Mouse (Mus musculus): ENCODE results near the gene Phc3. TPM values are rescaled to one million over a fixed set of nuclear protein-coding genes. Genes with fewer than 3 reads are reported as not detected.
A peak's percentile ranks its signal among the peaks of the same experiment; 100 is the strongest.

Phc3 gene
- polyA plus RNA-seq, 1 experiment from 2014 or later = 8.8 TPM

GRCm38 (mm10) chr3:30999401-31000017 is 30.3 kb upstream of the Phc3 start:
- ATAC-seq (replicated peaks; ENCODE audit: low FRiP score, low TSS enrichment, low read depth) (no peak), DNase-seq (ENCODE audit: low spot score) (peak; percentile 73)
- Histone ChIP-seq H3K9me3 (ENCODE audit: control insufficient read depth, low read length) (no peaks in the 10 kb centered on the region), H3K36me3 (ENCODE audit: control insufficient read depth, insufficient read depth, low read length) (no peaks in the 10 kb centered on the region), H3K27me3 (replicated peaks; ENCODE audit: control insufficient read depth, insufficient read depth, low read length) (no peaks in the 10 kb centered on the region), H3K27ac (ENCODE audit: low read depth) (peak overlapping the region; percentile 78), H3K4me2 (ENCODE audit: low read length) (peak overlapping the region; percentile 30), H3K9ac (ENCODE audit: low read length) (no peak overlapping the region), H3K4me1 (replicated peaks; ENCODE audit: control insufficient read depth, insufficient read depth, low read length) (peaks cover 28% of the 10 kb centered on the region), H3K4me3 (ENCODE audit: low read depth, low read length) (no peak overlapping the region)
- whole genome bisulfite sequencing = 30% methylated on average over 10 of the region's 10 CpGs

DNA sequence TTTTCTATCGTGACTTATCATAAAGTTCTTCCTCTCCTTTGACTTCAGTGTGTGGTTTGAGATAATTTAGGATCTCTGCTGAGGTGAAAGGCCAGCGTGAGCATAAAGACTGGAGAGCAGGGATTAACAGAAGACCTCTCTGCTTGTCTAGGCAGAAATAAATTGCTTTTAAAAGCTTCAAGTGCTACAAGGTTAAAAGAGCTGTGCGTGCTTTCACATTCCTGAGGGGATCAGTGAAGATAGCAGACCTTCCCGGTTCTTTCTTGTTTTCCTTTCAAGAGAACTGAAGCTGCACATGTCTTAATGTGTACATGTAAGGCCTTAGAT is 27.4 kb upstream of the Phc3 start:
- H3K27me3 ChIP-seq (replicated peaks; ENCODE audit: control insufficient read depth, insufficient read depth, low read length) = no peaks in the 10 kb centered on the region
- H3K9me3 ChIP-seq (ENCODE audit: control insufficient read depth, low read length) = no peaks in the 10 kb centered on the region
- peaks cover 28% of the 10 kb centered on the region for H3K4me1 ChIP-seq (replicated peaks; ENCODE audit: control insufficient read depth, insufficient read depth, low read length)
- H3K9ac ChIP-seq (ENCODE audit: low read length) = peak overlapping the region; percentile 82
- 4% methylated on average over 4 of the region's 4 CpGs for WGBS
- ATAC-seq (replicated peaks; ENCODE audit: low FRiP score, low TSS enrichment, low read depth) (no peak), DNase-seq (ENCODE audit: low spot score) (peak; percentile 50)
- peak overlapping the region; percentile 86 for H3K4me2 ChIP-seq (ENCODE audit: low read length)
- H3K36me3 ChIP-seq (ENCODE audit: control insufficient read depth, insufficient read depth, low read length) = no peaks in the 10 kb centered on the region
- peak overlapping the region; percentile 66; the same call in 1 of the 2 replicates for H3K27ac ChIP-seq (ENCODE audit: low read depth)
- peak overlapping the region; percentile 81 for H3K4me3 ChIP-seq (ENCODE audit: low read depth, low read length)

DNA sequence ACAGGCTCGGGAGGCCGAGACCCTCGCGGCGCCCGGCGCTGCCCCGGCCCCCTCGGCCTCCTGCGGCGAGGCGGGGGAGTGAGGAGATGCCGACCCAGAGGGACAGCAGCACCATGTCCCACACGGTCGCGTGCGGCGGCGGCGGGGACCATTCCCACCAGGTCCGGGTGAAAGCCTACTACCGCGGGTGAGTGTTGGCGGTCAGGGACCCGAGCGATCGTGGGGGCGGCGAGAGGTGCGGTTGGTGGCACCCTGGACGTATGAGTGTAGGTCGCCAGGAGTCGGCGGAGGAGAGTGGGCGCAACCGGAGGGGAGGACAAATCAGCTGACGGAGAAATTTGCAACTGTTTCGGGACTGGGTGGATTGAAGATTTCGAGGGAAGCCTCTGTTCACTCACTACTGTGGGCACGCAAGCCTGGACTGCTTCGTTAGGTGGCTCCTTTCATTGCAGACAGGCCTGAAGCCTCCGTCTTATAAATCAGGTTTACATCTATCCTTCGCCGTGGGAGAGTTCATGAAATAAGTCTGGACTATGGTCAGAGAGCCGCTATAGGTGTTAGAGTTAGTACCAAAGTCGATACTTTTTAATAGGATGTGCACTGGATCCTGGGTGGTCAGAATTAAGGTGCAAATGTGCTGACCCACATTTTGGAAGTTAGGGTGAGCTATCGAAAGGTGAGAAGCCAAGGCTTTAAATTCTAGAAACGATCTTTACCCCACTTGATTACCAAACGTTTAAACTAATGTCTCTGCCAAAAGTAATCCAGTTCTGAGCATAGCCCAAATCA is 26.9 kb upstream of the Phc3 start:
- peak overlapping the region; percentile 66 for H3K27ac ChIP-seq (ENCODE audit: low read depth)
- peak overlapping the region; percentile 81 for H3K4me3 ChIP-seq (ENCODE audit: low read depth, low read length)
- peak overlapping the region; percentile 86 for H3K4me2 ChIP-seq (ENCODE audit: low read length)
- peak overlapping the region; percentile 82 for H3K9ac ChIP-seq (ENCODE audit: low read length)
- H3K9me3 ChIP-seq (ENCODE audit: control insufficient read depth, low read length) = no peaks in the 10 kb centered on the region
- under 1% methylated on average over 49 of the region's 49 CpGs for WGBS
- no peaks in the 10 kb centered on the region for H3K36me3 ChIP-seq (ENCODE audit: control insufficient read depth, insufficient read depth, low read length)
- H3K4me1 ChIP-seq (replicated peaks; ENCODE audit: control insufficient read depth, insufficient read depth, low read length) = peaks cover 28% of the 10 kb centered on the region
- H3K27me3 ChIP-seq (replicated peaks; ENCODE audit: control insufficient read depth, insufficient read depth, low read length) = no peaks in the 10 kb centered on the region
- ATAC-seq (replicated peaks; ENCODE audit: low FRiP score, low TSS enrichment, low read depth) (no peak; the same call in 1 of the 2 replicates), DNase-seq (ENCODE audit: low spot score) (peak; percentile 85)

DNA sequence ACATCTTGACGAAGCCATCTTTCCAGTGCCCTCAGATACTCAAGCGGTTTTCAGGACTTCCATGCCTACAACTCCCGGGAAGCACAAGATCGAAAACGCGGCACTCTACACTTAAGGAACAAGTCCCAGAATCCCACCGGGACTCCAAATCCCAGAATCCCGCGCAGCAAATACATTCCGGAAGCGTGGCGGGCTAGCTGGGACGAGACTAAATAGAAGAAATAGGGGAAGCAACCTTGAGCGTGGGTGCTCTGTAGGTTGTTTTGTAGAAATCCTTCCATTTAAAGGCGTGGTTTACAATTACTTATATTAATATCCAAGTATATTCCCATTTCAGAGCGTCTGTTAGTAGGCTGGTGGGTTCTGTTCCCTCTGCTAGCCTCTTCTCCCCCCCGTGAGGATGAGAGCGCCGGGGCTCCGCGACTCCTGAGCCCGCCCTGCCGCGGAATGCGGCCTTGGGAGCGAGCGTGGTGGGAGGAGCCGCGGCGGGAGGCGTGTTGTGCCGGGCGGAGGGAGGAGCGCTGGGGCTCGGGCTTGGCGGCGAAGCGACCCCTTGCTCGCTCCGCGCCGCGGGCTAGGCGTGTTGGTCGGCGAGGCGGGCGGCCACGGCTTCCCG is 26.2 kb upstream of the Phc3 start, which contains the start of gene Prkci:
Gene Prkci, plus strand, starts transcription at position 465 of the 616 bp plus-strand sequence.
- peak; percentile 97 for ATAC-seq (replicated peaks; ENCODE audit: low FRiP score, low TSS enrichment, low read depth)

DNA sequence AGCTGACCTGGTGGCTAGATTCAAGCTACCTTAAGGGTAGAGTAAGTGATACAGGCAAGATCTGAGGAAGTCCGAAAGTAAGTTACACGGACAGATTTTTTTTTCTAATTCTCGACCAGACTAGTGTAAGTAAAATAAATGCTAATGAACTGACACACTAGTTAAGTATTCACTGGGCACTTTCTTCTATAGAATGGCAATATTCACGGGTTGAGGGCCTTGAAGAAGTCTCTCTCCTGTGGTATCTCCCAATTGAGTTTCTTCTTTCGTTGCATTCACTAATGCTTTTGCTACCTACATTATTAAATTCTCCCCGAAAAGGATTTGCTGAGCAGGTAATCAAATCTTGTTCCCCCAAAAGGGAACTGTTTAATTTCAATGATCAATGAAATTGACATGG is 25.6 kb upstream of the Phc3 start:
- Histone ChIP-seq H3K27me3 (replicated peaks; ENCODE audit: control insufficient read depth, insufficient read depth, low read length) (no peaks in the 10 kb centered on the region), H3K27ac (ENCODE audit: low read depth) (peak overlapping the region; percentile 66), H3K9ac (ENCODE audit: low read length) (peak overlapping the region; percentile 82), H3K4me1 (replicated peaks; ENCODE audit: control insufficient read depth, insufficient read depth, low read length) (peaks cover 21% of the 10 kb centered on the region), H3K4me3 (ENCODE audit: low read depth, low read length) (peak overlapping the region; percentile 81), H3K9me3 (ENCODE audit: control insufficient read depth, low read length) (no peaks in the 10 kb centered on the region), H3K36me3 (ENCODE audit: control insufficient read depth, insufficient read depth, low read length) (no peaks in the 10 kb centered on the region), H3K4me2 (ENCODE audit: low read length) (peak overlapping the region; percentile 86)
- WGBS = 20% methylated on average over 6 of the region's 6 CpGs
- DNase-seq (ENCODE audit: low spot score) = no peak
- no peak for ATAC-seq (replicated peaks; ENCODE audit: low FRiP score, low TSS enrichment, low read depth)

More for the DNA sequence above, 26.2 kb upstream of the Phc3 start, which contains the start of gene Prkci:
- peak within 1 kb of the TSS; percentile 82 for H3K9ac ChIP-seq (ENCODE audit: low read length)
- no peaks in the 10 kb centered on the region for H3K36me3 ChIP-seq (ENCODE audit: control insufficient read depth, insufficient read depth, low read length)
- peak within 1 kb of the TSS; percentile 86 for H3K4me2 ChIP-seq (ENCODE audit: low read length)
- H3K4me3 ChIP-seq (ENCODE audit: low read depth, low read length) = peak within 1 kb of the TSS; percentile 81
- no peaks in the 10 kb centered on the region for H3K27me3 ChIP-seq (replicated peaks; ENCODE audit: control insufficient read depth, insufficient read depth, low read length)
- no peaks in the 10 kb centered on the region for H3K9me3 ChIP-seq (ENCODE audit: control insufficient read depth, low read length)
- H3K27ac ChIP-seq (ENCODE audit: low read depth) = peak within 1 kb of the TSS; percentile 66
- peak; percentile 92 for DNase-seq (ENCODE audit: low spot score)
- H3K4me1 ChIP-seq (replicated peaks; ENCODE audit: control insufficient read depth, insufficient read depth, low read length) = peaks cover 26% of the 10 kb centered on the region
- WGBS = under 1% methylated on average over 50 of the region's 50 CpGs

- no peak overlapping the region for H3K4me2 ChIP-seq (ENCODE audit: low read length)
- no peaks in the 10 kb centered on the region for H3K27me3 ChIP-seq (replicated peaks; ENCODE audit: control insufficient read depth, insufficient read depth, low read length)
- H3K9ac ChIP-seq (ENCODE audit: low read length) = no peak overlapping the region
- H3K36me3 ChIP-seq (ENCODE audit: control insufficient read depth, insufficient read depth, low read length) = no peaks in the 10 kb centered on the region
- ATAC-seq (replicated peaks; ENCODE audit: low FRiP score, low TSS enrichment, low read depth) (no peak), DNase-seq (ENCODE audit: low spot score) (no peak)
- H3K4me3 ChIP-seq (ENCODE audit: low read depth, low read length) = no peak overlapping the region
- H3K27ac ChIP-seq (ENCODE audit: low read depth) = no peak overlapping the region
- no peaks in the 10 kb centered on the region for H3K9me3 ChIP-seq (ENCODE audit: control insufficient read depth, low read length)
- H3K4me1 ChIP-seq (replicated peaks; ENCODE audit: control insufficient read depth, insufficient read depth, low read length) = peaks cover 7% of the 10 kb centered on the region
Measured at GRCm38 (mm10) chr3:30993066-30993573, 23.9 kb upstream of the Phc3 start.

- WGBS = 77% methylated on average over 7 of the region's 7 CpGs
- ATAC-seq (replicated peaks; ENCODE audit: low FRiP score, low TSS enrichment, low read depth) = no peak
- H3K9ac ChIP-seq (ENCODE audit: low read length) = no peak overlapping the region
- H3K9me3 ChIP-seq (ENCODE audit: control insufficient read depth, low read length) = no peaks in the 10 kb centered on the region
- H3K27ac ChIP-seq (ENCODE audit: low read depth) = no peak overlapping the region
- no peaks in the 10 kb centered on the region for H3K27me3 ChIP-seq (replicated peaks; ENCODE audit: control insufficient read depth, insufficient read depth, low read length)
- H3K4me2 ChIP-seq (ENCODE audit: low read length) = no peak overlapping the region
- DNase-seq (ENCODE audit: low spot score) = no peak
- no peak overlapping the region for H3K4me3 ChIP-seq (ENCODE audit: low read depth, low read length)
- H3K4me1 ChIP-seq (replicated peaks; ENCODE audit: control insufficient read depth, insufficient read depth, low read length) = peaks cover 3% of the 10 kb centered on the region
- H3K36me3 ChIP-seq (ENCODE audit: control insufficient read depth, insufficient read depth, low read length) = no peaks in the 10 kb centered on the region
Measured at GRCm38 (mm10) chr3:30992161-30992560, 22.9 kb upstream of the Phc3 start.

- Histone ChIP-seq H3K4me2 (ENCODE audit: low read length) (no peak overlapping the region), H3K9me3 (ENCODE audit: control insufficient read depth, low read length) (no peaks in the 10 kb centered on the region), H3K4me3 (ENCODE audit: low read depth, low read length) (no peak overlapping the region), H3K9ac (ENCODE audit: low read length) (no peak overlapping the region), H3K27ac (ENCODE audit: low read depth) (no peak overlapping the region), H3K36me3 (ENCODE audit: control insufficient read depth, insufficient read depth, low read length) (no peaks in the 10 kb centered on the region), H3K27me3 (replicated peaks; ENCODE audit: control insufficient read depth, insufficient read depth, low read length) (no peaks in the 10 kb centered on the region), H3K4me1 (replicated peaks; ENCODE audit: control insufficient read depth, insufficient read depth, low read length) (no peaks in the 10 kb centered on the region)
- DNase-seq (ENCODE audit: low spot score) (no peak), ATAC-seq (replicated peaks; ENCODE audit: low FRiP score, low TSS enrichment, low read depth) (peak; percentile 68; the same call in 1 of the 2 replicates)
- 81% methylated on average over 9 of the region's 9 CpGs for WGBS
Measured at GRCm38 (mm10) chr3:30987396-30988318, 18.4 kb upstream of the Phc3 start.

Data from intestine, embryonic 14.5 days (tissue).